Mouse (Mus musculus) intestine, embryonic 14.5 days (tissue): ENCODE data around the gene Dpp7. TPM values are rescaled to one million over a fixed set of nuclear protein-coding genes. Genes with fewer than 3 reads are reported as not detected.
A peak's percentile ranks its signal among the peaks of the same experiment; 100 is the strongest.

Experiments
- ATAC-seq: fragments of 200-750 bp; cut with Nextera tagmentation; replicated peaks from 2 replicates; pipeline ENCODE4 v1.8.0; 2017; ENCODE audit warnings: low read depth, moderate number of reproducible peaks, moderate TSS enrichment, moderate library complexity; ENCODE audit not compliant: low FRiP score, low TSS enrichment
- DNase-seq: peaks from one replicate; pipeline ENCODE4 v3.0.0-alpha.2; 2018; ENCODE audit warnings: low spot score
- H3K27ac ChIP-seq: fragments of 300-500 bp; sonication (generic); 2 replicates; pipeline ENCODE4 v1.5.1; 2014; ENCODE audit warnings: low read depth, mild to moderate bottlenecking, control low read depth
- H3K27me3 ChIP-seq: fragments of 300-500 bp; sonication (generic); replicated peaks from 2 replicates; pipeline ENCODE4 v1.6.1; 2014; ENCODE audit warnings: low read length, control low read depth; ENCODE audit not compliant: control insufficient read depth, insufficient read depth
- H3K36me3 ChIP-seq: fragments of 300-500 bp; sonication (generic); 2 replicates; pipeline ENCODE4 v1.6.1; 2014; ENCODE audit warnings: low read length, control low read depth; ENCODE audit not compliant: control insufficient read depth, insufficient read depth
- H3K4me1 ChIP-seq: fragments of 300-500 bp; sonication (generic); replicated peaks from 2 replicates; pipeline ENCODE4 v1.6.1; 2014; ENCODE audit warnings: low read length, control low read depth, mixed read lengths; ENCODE audit not compliant: control insufficient read depth, insufficient read depth
- H3K4me2 ChIP-seq: fragments of 300-500 bp; sonication (generic); 2 replicates; pipeline ENCODE4 v1.6.1; 2014; ENCODE audit warnings: low read length
- H3K4me3 ChIP-seq: fragments of 300-500 bp; sonication (generic); 2 replicates; pipeline ENCODE4 v1.5.1; 2014; ENCODE audit warnings: low read depth, low read length, control low read depth, mixed read lengths
- H3K9ac ChIP-seq: fragments of 300-500 bp; sonication (generic); 2 replicates; pipeline ENCODE4 v1.6.1; 2014; ENCODE audit warnings: mild to moderate bottlenecking, low read length
- H3K9me3 ChIP-seq: fragments of 300-500 bp; sonication (generic); 2 replicates; pipeline ENCODE4 v1.6.1; 2016; ENCODE audit warnings: low read length, control low read depth; ENCODE audit not compliant: control insufficient read depth
- WGBS: fragments of 180-500 bp; shearing (Covaris S2); extraction: QIAGEN DNeasy Blood & Tissue Kit; methylation state at CpG from one replicate; pipeline ENCODE4 v1.1.7; 2014; 5-methylcytosine and 5-hydroxymethylcytosine counted together
- polyA plus RNA-seq: library from polyadenylated mRNA; unstranded; fragments of >200 nt; fragmentation: Nextera tagmentation; extraction: Ambion mirVana; gene quantifications from 2 replicates; pipeline ENCODE4 v1.2.1, GENCODE M21; 2014

The Dpp7 gene
- polyA plus RNA-seq, 1 experiment from 2014 or later: 24.1 TPM

DNA sequence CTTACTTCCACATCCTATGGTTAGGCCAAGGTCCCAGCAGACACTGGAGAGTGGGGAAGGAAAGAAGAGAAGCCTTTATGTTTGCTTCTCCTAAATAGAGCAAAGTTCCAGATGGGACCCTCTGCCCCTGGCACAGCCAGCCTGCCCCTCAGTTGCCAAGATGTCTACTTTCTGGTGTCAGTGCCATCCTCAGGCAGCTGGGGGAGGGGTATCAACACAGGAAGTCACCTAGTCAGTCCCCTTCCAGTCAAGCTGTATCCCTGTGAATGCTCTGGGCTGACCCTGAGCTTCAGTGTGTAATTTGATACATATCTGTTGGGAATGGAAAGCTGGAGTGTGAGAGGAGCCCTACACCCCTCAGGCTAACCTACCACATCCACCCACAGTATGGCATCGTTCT lies 40.9 kb upstream of the Dpp7 start:
- 43% methylated on average over 1 of the region's 1 CpGs for WGBS
- Histone ChIP-seq H3K4me3 (no peak overlapping the region), H3K4me2 (no peak overlapping the region), H3K36me3 (no peaks in the 10 kb centered on the region), H3K27me3 (peaks cover 73% of the 10 kb centered on the region), H3K9ac (no peak overlapping the region), H3K27ac (no peak overlapping the region), H3K9me3 (no peaks in the 10 kb centered on the region), H3K4me1 (peaks cover 12% of the 10 kb centered on the region)
- ATAC-seq (no peak), DNase-seq (no peak)

DNA sequence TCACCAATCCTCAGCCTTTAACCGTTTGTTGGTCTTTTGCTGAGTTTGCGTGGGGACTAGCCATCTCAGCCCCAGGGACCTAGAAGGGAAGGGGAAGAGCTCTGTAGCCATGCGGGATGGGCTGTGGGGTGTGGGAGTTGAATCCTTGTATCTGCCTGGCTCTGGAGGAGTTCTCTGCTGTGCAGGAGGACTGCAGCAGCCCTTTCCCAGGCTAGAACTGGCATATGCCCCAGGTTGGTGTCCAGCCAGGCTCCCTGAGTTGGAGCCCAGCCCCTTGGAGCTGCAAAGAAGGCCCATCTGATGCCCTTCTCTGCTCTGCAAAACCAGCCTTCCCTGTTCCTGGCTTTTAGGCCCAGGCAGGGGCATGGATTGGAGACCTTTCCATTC lies 40.4 kb upstream of the Dpp7 start:
- Histone ChIP-seq H3K36me3 (no peaks in the 10 kb centered on the region), H3K27me3 (peaks cover 69% of the 10 kb centered on the region), H3K4me3 (peak overlapping the region; percentile 41; the same call in 1 of the 2 replicates), H3K4me1 (peaks cover 12% of the 10 kb centered on the region), H3K9me3 (no peaks in the 10 kb centered on the region), H3K9ac (no peak overlapping the region), H3K27ac (no peak overlapping the region), H3K4me2 (peak overlapping the region; percentile 77)
- WGBS: 33% methylated on average over 3 of the region's 3 CpGs
- ATAC-seq (no peak), DNase-seq (no peak)

DNA sequence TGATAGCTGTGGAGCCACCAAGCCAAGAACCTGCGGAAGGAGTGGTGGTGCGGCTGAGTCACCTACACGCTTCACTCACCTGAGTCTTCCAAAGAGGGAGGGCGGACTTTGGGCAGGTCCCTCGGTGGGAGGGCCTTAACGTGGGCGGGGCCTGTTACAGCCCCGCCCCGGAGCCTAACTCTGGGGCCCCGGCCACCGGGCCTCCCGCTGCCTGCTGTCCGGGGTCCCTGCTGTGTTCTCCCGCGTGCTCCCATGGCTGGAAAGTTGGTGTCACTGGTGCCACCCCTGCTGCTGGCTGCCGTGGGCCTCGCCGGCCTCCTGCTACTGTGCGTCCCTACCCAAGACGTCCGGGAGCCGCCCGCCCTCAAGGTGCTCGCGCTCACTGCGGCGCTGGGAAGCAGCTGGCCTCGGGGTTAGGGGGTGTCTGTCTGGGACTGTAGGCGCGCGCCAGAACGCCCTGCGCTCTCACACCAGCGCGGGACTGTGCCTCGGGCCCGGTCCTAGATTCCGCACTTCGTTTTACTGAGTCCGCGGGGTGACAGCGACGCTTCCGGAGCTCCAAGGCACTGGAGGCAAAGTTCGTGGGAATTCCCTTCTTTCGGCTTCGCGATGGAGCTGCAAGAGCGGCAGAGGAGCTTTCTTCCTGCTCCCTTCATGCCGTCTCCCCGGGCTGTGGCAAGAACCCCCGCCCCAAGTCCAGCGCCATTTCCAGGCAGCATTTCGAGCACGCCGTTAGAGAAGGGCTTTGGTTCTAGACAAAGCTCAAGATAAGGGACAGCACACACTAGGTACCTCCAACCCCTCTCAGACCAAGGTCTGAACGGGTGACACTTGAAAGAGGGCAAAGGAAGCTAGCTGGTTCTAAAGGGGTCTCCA lies 39.8 kb upstream of the Dpp7 start, which contains the start of gene Entpd2:
Entpd2 (plus strand) TSS at position 154 of the 876 bp plus-strand sequence.
- peak; percentile 83 for DNase-seq
- no peak within 1 kb of the TSS for H3K27ac ChIP-seq
- WGBS: 2% methylated on average over 57 of the region's 57 CpGs
- H3K36me3 ChIP-seq: no peaks in the 10 kb centered on the region
- peak within 1 kb of the TSS; percentile 77 for H3K4me2 ChIP-seq
- peak within 1 kb of the TSS; percentile 37 for H3K9ac ChIP-seq
- no peaks in the 10 kb centered on the region for H3K9me3 ChIP-seq
- peak within 1 kb of the TSS; percentile 41 for H3K4me3 ChIP-seq
- peaks cover 63% of the 10 kb centered on the region for H3K27me3 ChIP-seq
- peaks cover 12% of the 10 kb centered on the region for H3K4me1 ChIP-seq
- ATAC-seq: peak; percentile 74

DNA sequence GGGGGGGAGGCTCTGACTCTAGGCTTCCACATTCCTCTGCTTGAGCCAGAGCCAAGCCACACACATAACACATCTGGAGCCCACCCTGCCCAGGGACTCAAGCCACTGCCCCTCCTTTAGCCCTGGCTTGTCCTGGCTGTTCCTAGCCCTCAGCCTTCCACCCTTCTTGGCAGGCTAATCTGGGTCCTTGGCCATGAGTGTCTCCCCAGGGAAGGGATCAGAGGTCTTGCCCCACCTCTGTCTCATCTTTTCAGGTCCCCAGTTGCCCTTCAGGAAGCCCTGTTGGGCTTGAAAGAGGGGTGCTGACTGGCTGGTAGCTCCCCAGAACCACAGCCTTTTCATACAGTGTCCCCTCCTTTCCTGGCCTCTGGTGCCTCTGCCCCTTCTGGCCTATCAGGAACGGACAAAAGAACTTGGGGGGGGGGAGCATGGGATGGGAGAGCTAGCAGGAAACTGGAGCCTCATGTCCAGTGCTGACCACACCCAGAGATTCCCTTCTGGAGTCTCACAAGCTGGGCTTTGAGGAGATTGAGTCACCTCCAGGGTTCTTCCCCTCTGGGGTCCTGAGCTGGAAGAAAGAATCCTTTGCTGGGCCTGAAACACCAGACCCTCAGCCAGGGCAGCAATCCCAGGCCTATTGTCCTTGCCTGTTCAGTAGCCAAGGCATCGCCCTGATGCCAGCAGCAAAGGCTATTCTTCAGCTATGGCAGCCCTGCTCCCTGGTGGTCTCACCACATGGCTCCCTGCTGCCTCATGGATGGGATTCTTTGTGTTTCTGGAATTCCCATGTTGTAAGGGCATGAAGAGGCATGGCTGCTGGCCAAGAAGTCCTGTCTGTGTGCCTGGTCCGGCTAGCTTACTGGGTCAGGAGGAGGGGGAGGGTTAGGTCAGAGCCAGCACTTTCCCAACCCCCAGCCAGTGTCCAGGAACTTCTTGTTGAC lies 38.4 kb upstream of the Dpp7 start:
- no peak overlapping the region for H3K4me2 ChIP-seq
- no peak overlapping the region for H3K4me3 ChIP-seq
- peaks cover 50% of the 10 kb centered on the region for H3K27me3 ChIP-seq
- 45% methylated on average over 3 of the region's 3 CpGs for WGBS
- peaks cover 12% of the 10 kb centered on the region for H3K4me1 ChIP-seq
- no peak overlapping the region; the same call in 1 of the 2 replicates for H3K27ac ChIP-seq
- H3K9me3 ChIP-seq: no peaks in the 10 kb centered on the region
- no peak for DNase-seq
- no peak overlapping the region for H3K9ac ChIP-seq
- no peaks in the 10 kb centered on the region for H3K36me3 ChIP-seq
- 0 out of 2 replicates have a peak, but pooled peaks have one; percentile 5 for ATAC-seq

DNA sequence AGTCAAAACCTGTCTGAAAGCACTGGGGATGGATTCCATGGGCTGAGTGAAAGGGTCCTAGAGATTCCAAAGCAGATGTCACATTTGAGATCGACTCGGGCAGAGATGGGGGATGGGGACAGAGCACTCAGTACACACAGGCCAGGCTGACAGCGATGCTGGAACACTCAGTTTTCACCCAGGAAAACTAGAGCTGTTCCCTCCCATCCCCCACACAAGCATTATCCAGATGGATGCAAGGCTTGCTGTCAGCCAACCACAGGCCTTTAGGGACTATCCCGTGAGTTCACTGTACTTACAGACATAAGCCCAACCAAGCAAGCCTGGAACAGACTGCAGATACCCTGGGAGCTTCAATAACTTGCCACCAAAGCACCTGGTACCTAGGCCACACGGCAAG lies 35.1 kb upstream of the Dpp7 start:
- 64% methylated on average over 5 of the region's 5 CpGs for WGBS
- Histone ChIP-seq H3K36me3 (no peaks in the 10 kb centered on the region), H3K4me1 (peaks cover 12% of the 10 kb centered on the region), H3K9me3 (no peaks in the 10 kb centered on the region), H3K9ac (no peak overlapping the region), H3K27me3 (peaks cover 18% of the 10 kb centered on the region), H3K4me3 (no peak overlapping the region), H3K27ac (no peak overlapping the region), H3K4me2 (no peak overlapping the region)
- no peak for DNase-seq
- no peak for ATAC-seq

DNA sequence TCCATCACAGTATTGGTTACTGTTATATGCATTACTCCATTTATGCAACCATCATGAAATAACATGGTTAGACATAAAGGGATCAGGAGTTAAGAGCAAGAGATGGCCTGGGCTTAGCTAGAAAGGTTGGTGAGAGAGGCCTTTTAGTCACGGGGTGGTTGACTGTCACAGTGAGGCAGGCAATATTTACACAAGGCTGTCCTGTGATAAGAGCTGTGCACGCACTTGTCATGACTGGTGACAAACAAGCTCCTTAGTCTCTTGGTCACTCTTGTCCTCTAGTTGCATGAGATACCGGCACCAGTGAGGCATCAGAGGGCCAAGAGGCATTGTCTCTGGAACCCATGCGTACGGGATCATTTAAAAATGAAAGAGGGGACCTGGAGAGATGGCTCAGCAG lies 28.3 kb upstream of the Dpp7 start:
- ATAC-seq: no peak
- 65% methylated on average over 5 of the region's 5 CpGs for WGBS

DNA sequence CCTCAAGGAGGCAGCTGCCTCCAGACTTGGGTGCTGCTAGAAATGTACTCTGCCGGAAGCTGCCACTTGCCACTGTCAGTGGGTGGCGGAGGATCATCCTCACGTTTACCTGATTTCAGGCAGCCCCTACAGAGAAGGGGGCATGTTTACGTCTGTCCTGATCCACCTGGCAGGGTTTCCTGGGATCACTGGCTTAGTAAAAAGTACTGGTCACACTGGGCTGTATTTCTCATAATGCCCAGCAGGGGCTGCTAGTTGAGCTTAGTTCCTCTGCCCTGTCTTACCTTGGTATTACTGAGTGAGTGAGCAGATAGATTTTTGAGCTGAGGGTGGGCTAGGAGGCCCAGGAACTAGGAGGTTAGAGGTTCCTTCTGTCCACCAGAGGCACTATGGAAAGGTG lies 20.4 kb upstream of the Dpp7 start:
- Histone ChIP-seq H3K4me1 (peaks cover 14% of the 10 kb centered on the region), H3K36me3 (peaks cover 35% of the 10 kb centered on the region), H3K27ac (no peak overlapping the region), H3K4me2 (no peak overlapping the region), H3K9ac (no peak overlapping the region), H3K4me3 (no peak overlapping the region), H3K27me3 (no peaks in the 10 kb centered on the region), H3K9me3 (no peaks in the 10 kb centered on the region)
- DNase-seq: no peak
- whole genome bisulfite sequencing: 60% methylated on average over 4 of the region's 4 CpGs
- ATAC-seq: no peak

More for the DNA sequence above, 28.3 kb upstream of the Dpp7 start:
- Histone ChIP-seq H3K27me3 (no peaks in the 10 kb centered on the region), H3K4me1 (no peaks in the 10 kb centered on the region), H3K9ac (no peak overlapping the region), H3K9me3 (no peaks in the 10 kb centered on the region), H3K4me3 (no peak overlapping the region), H3K36me3 (no peaks in the 10 kb centered on the region), H3K27ac (no peak overlapping the region), H3K4me2 (no peak overlapping the region)
- no peak for DNase-seq

DNA sequence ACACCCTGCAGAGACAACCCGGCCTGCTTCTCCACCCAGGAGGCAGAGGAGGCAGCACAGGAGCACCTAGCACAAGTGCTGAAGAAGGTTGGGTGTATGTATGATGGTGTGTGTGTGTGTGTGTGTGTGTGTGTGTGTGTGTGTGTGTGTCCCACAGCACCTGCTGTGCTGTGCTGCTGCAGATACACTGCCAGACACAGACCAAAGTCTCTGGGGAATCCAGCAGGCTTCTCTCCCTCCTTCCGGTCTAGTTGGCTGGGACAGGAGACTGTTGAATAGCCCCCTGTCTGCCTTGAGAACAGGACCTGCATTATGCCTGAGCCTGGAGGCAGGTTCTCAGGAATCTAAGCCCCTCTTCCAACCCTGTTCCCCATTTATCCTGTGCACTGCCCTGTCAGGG lies 17.3 kb upstream of the Dpp7 start:
- H3K27me3 ChIP-seq: no peaks in the 10 kb centered on the region
- H3K36me3 ChIP-seq: peaks cover 34% of the 10 kb centered on the region
- ATAC-seq (no peak), DNase-seq (no peak)
- WGBS: 44% methylated on average over 2 of the region's 2 CpGs
- H3K4me1 ChIP-seq: peaks cover 14% of the 10 kb centered on the region
- no peaks in the 10 kb centered on the region for H3K9me3 ChIP-seq
- no peak overlapping the region for H3K27ac ChIP-seq
- peak overlapping the region; percentile 95 for H3K4me2 ChIP-seq
- H3K4me3 ChIP-seq: peak overlapping the region; percentile 69
- H3K9ac ChIP-seq: peak overlapping the region; percentile 59
